Mouse (Mus musculus): Measurements from ENCODE around the gene Olfr291. TPM values are rescaled to one million over a fixed set of nuclear protein-coding genes. Genes with fewer than 3 reads are reported as not detected.

The Olfr291 gene
- total RNA-seq (2014; rRNA removed; ENCODE audit: low replicate concordance) (not detected in 2 replicates), polyA plus RNA-seq (2015; fragmentation: Nextera tagmentation; extraction: Ambion mirVana) (not detected in 2 replicates)

DNA sequence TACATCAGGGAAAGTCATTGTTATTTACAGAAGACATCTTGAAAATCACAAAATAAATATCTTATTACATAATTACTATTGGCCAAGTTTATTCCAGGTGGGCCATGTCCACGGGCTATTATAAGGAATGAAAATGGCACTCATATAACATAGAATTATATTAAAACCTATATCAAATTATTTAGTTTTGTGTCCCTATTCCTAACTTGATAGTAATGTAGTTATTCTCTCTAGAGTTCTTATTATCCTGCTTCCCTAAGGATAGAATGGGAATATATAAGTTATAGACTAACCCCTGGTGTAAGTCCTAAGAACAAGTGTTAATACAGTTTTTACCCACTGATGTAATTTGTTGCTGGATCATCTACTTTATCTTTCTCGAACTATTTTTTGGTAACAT, at the start of gene Olfr291:
TSS of gene Olfr291 (plus strand) at position 301 of the 400 bp plus-strand sequence.
- 60% methylated on average over 2 of the region's 2 CpGs for whole genome bisulfite sequencing

DNA sequence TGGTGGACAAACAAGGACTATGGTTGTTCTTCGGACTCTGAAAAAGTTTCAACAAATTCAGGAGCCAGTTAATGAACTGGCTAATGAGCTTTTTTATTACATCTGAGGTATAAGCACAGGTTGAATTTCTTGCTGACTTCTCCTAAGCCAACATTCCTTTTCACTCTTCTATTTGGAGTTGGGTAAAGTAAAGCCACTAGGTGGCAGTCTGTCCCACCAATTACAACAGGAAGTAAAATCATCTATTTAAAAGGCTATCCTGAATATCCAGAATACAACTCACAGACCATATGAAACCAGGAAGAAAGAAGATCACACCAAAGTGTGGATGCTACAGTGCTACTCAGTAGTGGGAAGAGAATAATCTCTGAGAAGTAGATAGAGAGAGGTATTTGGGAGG, 48.1 kb upstream of the Olfr291 start:
- 42% methylated on average over 1 of the region's 1 CpGs for WGBS
- no peak for DNase-seq (ENCODE audit: low spot score)

More for the DNA sequence above, at the start of gene Olfr291:
- Histone ChIP-seq H3K36me3 (replicated peaks; ENCODE audit: control insufficient read depth, insufficient read depth, low read length) (no peaks in the 10 kb centered on the region), H3K27me3 (ENCODE audit: control insufficient read depth, insufficient read depth, low read length) (no peaks in the 10 kb centered on the region), H3K4me1 (ENCODE audit: control insufficient read depth, insufficient read depth) (no peaks in the 10 kb centered on the region), H3K27ac (ENCODE audit: low read depth) (no peak within 1 kb of the TSS), H3K9me3 (replicated peaks; ENCODE audit: control insufficient read depth, low read length) (no peaks in the 10 kb centered on the region; the same call in 1 of the 2 replicates), H3K4me3 (ENCODE audit: low read depth, low read length) (no peak within 1 kb of the TSS), H3K9ac (replicated peaks; ENCODE audit: low read depth, low read length) (no peak within 1 kb of the TSS), H3K4me2 (ENCODE audit: low read depth, low read length) (no peak within 1 kb of the TSS)
- TF ChIP-seq EP300 (IDR thresholded peaks at IDR 0.05; ENCODE audit: low read depth): no peak
- TF ChIP-seq CTCF (IDR thresholded peaks at IDR 0.05; ENCODE audit: low read depth): no peak
- DNase-seq (ENCODE audit: low spot score): no peak
- ATAC-seq (ENCODE audit: insufficient read depth, low read depth): no peak

DNA sequence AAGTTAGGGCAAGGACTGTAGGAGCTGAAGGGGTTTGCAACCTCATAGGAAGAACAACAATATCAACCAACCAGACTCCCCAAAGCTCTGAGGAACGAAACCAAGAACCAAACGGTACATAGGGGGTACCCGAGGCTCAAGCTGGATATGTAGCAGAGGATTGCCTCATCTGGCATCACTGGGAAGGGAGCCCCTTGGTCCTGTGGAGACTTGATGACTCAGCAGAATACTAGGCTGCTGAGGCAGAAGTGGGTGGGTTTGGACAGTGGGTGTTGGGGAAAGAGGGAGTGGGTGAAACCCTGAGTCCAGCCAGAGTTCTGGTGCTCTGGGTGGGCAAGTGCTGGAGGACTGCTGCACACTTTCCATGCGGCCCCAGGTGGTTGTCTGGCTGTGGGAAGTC, 47.2 kb upstream of the Olfr291 start:
- no peaks in the 10 kb centered on the region for H3K36me3 ChIP-seq (replicated peaks; ENCODE audit: control insufficient read depth, insufficient read depth, low read length)
- H3K9me3 ChIP-seq (replicated peaks; ENCODE audit: control insufficient read depth, low read length): no peaks in the 10 kb centered on the region
- no peak for TF ChIP-seq CTCF (IDR thresholded peaks at IDR 0.05; ENCODE audit: low read depth)
- no peak for TF ChIP-seq EP300 (IDR thresholded peaks at IDR 0.05; ENCODE audit: low read depth)
- no peaks in the 10 kb centered on the region for H3K4me1 ChIP-seq (ENCODE audit: control insufficient read depth, insufficient read depth)
- no peak overlapping the region for H3K4me3 ChIP-seq (ENCODE audit: low read depth, low read length)
- no peak for DNase-seq (ENCODE audit: low spot score)
- H3K4me2 ChIP-seq (ENCODE audit: low read depth, low read length): no peak overlapping the region
- WGBS: 64% methylated on average over 4 of the region's 4 CpGs
- H3K27ac ChIP-seq (ENCODE audit: low read depth): no peak overlapping the region
- no peak overlapping the region for H3K9ac ChIP-seq (replicated peaks; ENCODE audit: low read depth, low read length)
- H3K27me3 ChIP-seq (ENCODE audit: control insufficient read depth, insufficient read depth, low read length): no peaks in the 10 kb centered on the region
- ATAC-seq (ENCODE audit: insufficient read depth, low read depth): no peak

More for the DNA sequence above, 48.1 kb upstream of the Olfr291 start:
- Histone ChIP-seq H3K9ac (replicated peaks; ENCODE audit: low read depth, low read length) (no peak overlapping the region), H3K4me3 (ENCODE audit: low read depth, low read length) (no peak overlapping the region), H3K27ac (ENCODE audit: low read depth) (no peak overlapping the region), H3K4me1 (ENCODE audit: control insufficient read depth, insufficient read depth) (no peaks in the 10 kb centered on the region), H3K9me3 (replicated peaks; ENCODE audit: control insufficient read depth, low read length) (no peaks in the 10 kb centered on the region), H3K4me2 (ENCODE audit: low read depth, low read length) (no peak overlapping the region), H3K27me3 (ENCODE audit: control insufficient read depth, insufficient read depth, low read length) (no peaks in the 10 kb centered on the region), H3K36me3 (replicated peaks; ENCODE audit: control insufficient read depth, insufficient read depth, low read length) (no peaks in the 10 kb centered on the region)
- ATAC-seq (ENCODE audit: insufficient read depth, low read depth): no peak
- TF ChIP-seq CTCF (IDR thresholded peaks at IDR 0.05; ENCODE audit: low read depth): peak; percentile 30
- TF ChIP-seq EP300 (IDR thresholded peaks at IDR 0.05; ENCODE audit: low read depth): no peak

DNA sequence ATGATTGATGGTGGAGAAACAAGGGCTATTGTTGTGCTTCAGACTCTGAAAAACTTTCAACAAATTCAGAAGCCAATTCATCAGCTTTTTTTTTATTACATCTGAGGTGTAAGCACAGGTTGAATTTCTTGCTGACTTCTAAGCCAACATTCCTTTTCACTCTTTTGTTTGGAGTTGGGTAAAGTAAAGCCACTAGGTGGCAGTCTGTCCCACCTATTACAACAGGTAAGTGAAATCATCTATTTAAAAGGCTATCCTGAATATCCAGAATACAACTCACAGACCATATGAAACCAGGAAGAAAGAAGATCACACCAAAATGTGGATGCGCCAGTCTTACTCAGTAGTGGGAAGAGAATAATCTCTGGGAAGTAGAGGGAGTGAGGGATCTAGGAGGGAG, 31.2 kb downstream of the Olfr291 start:
- Histone ChIP-seq H3K4me3 (ENCODE audit: low read depth, low read length) (no peak overlapping the region), H3K4me2 (ENCODE audit: low read depth, low read length) (no peak overlapping the region), H3K4me1 (ENCODE audit: control insufficient read depth, insufficient read depth) (no peaks in the 10 kb centered on the region), H3K36me3 (replicated peaks; ENCODE audit: control insufficient read depth, insufficient read depth, low read length) (no peaks in the 10 kb centered on the region), H3K9me3 (replicated peaks; ENCODE audit: control insufficient read depth, low read length) (0 out of 2 replicates have a peak, but pooled peaks cover under 1% of the 10 kb centered on the region), H3K9ac (replicated peaks; ENCODE audit: low read depth, low read length) (no peak overlapping the region), H3K27me3 (ENCODE audit: control insufficient read depth, insufficient read depth, low read length) (no peaks in the 10 kb centered on the region), H3K27ac (ENCODE audit: low read depth) (no peak overlapping the region)
- no peak for DNase-seq (ENCODE audit: low spot score)
- TF ChIP-seq CTCF (IDR thresholded peaks at IDR 0.05; ENCODE audit: low read depth) (no peak), EP300 (IDR thresholded peaks at IDR 0.05; ENCODE audit: low read depth) (no peak)
- no peak for ATAC-seq (ENCODE audit: insufficient read depth, low read depth)
- 44% methylated on average over 1 of the region's 1 CpGs for WGBS

Other genes starting within 250 kb of the Olfr291 start
- 2.2 and 20.2 TPM in 2 replicates for gene Fah, start 246.8 kb upstream of the Olfr291 start, total RNA-seq (2014; rRNA removed; ENCODE audit: low replicate concordance)
- 4.0 and 4.5 TPM in 2 replicates for gene Fah, start 246.8 kb upstream of the Olfr291 start, polyA plus RNA-seq (2015; fragmentation: Nextera tagmentation; extraction: Ambion mirVana)
- gene Zfand6, start 163.6 kb upstream of the Olfr291 start, total RNA-seq (2014; rRNA removed; ENCODE audit: low replicate concordance): 117 and 122 TPM in 2 replicates
- gene Zfand6, start 163.6 kb upstream of the Olfr291 start, polyA plus RNA-seq (2015; fragmentation: Nextera tagmentation; extraction: Ambion mirVana): 130 and 135 TPM in 2 replicates
- gene Vmn2r65, start 110.6 kb downstream of the Olfr291 start, total RNA-seq (2014; rRNA removed; ENCODE audit: low replicate concordance): not detected in 2 replicates
- not detected in 2 replicates for gene Vmn2r65, start 110.6 kb downstream of the Olfr291 start, polyA plus RNA-seq (2015; fragmentation: Nextera tagmentation; extraction: Ambion mirVana)
- gene Vmn2r66, start 158.7 kb downstream of the Olfr291 start, total RNA-seq (2014; rRNA removed; ENCODE audit: low replicate concordance): not detected in 2 replicates
- gene Vmn2r66, start 158.7 kb downstream of the Olfr291 start, polyA plus RNA-seq (2015; fragmentation: Nextera tagmentation; extraction: Ambion mirVana): not detected in 2 replicates

Measured in heart, postnatal 0 days (tissue).